Mouse (Mus musculus) regulatory T cell (primary cell): ENCODE measurements at regions not wholly inside any gene's neighbourhood (a gene's known extent, or its start where the extent isn't known, plus 50 kb on each side); places are given as distances from the start of the nearest gene placed in this dataset.

Experiments
- in situ Hi-C: fragments of 300-600 bp; cut with MboI, MseI; formaldehyde crosslinking; loops from one replicate; pipeline ENCODE4 v1.15.1; 2025; ENCODE audit warnings: high pct_unique_total_duplicates

DNA sequence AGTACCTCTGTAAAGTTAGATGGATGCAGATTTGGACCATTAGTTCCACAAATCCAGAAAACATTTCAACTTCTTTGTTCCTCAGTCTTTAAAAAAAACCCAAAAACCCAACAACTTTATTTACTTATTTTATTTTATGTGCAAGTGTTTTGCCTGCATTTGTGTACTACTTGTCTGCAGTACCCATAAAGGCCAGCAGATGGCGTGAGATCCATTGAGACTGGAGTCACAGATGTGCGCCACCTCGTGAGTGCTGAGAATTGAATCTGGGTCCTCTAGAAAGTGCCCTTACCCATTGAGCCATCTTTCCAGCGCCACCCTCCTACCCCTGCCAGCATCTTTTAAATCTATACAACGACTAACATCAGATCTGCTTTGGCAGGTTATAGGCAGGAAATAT is 53.0 kb downstream of the Gm12689 start:
- in situ Hi-C loops = no loop called here

GRCm38 (mm10) chr4:99353122-99353774 is 57.5 kb downstream of the Gm12689 start:
- in situ Hi-C loops = no loop called here

GRCm38 (mm10) chr4:99354241-99354640 is 58.5 kb downstream of the Gm12689 start:
- in situ Hi-C loops = no loop called here

- in situ Hi-C loops = no loop called here
Observed at GRCm38 (mm10) chr4:99354835-99355234, 59.1 kb downstream of the Gm12689 start.

DNA sequence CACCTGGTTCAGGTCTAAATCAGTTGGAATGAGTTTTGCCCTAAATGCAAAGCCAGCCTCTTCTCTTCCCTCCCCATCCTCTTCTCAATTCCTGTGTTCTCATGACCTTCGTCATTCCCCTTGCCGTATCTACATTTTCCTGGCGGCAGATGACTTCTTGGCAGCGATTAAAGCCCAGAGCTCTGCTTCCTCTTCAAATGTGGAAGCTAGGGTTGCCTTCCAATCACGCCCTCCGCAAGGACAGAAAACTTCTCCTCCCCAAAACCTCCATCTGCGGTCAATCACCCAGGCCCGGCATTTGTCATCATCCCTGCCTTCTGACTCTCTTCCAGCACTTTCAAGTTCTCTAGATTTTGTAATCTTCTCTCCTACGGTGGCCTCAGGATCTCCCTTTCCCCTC is 72.3 kb downstream of the Gm12689 start:
- in situ Hi-C loops = no loop called here

DNA sequence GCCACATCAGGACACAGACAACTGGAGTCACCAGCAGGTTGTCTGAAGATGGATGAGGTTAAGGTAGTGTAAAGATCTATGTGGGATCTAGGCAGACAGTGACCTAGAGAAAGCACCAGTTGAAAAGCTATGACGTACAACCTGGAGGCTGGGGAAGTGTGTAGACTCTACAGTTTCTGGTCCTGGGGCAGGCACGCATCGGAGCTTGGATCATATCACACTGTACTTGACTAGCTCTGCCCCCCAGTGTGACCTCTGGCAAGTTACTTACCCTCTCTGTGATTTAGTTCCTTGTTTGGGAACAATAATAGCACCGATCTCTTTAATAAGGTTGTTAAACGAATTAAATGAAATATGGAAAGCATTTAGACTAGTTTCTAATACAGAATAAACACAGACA is 75.5 kb downstream of the Gm12689 start:
- in situ Hi-C loops = no loop called here

DNA sequence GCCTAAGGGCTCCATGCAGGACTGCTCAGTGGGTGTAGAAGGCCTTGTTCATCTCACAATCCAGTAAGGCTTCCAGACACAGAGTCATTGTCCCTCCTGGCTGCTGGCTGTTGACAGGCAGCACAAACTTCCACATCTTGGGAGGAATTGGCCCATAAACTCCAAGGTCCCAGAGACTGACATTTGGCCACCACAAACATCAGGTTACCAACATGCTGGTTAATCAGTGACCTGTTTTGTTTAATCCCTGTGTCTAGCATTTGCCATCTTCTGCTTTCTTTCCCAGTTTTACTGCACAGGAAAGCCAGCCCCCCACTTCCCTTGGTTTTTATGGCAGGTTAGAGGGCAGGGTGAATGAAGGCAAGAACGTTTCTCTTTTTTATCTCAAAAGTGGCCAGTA is 80.5 kb downstream of the Gm12689 start:
- in situ Hi-C loops = no loop called here

DNA sequence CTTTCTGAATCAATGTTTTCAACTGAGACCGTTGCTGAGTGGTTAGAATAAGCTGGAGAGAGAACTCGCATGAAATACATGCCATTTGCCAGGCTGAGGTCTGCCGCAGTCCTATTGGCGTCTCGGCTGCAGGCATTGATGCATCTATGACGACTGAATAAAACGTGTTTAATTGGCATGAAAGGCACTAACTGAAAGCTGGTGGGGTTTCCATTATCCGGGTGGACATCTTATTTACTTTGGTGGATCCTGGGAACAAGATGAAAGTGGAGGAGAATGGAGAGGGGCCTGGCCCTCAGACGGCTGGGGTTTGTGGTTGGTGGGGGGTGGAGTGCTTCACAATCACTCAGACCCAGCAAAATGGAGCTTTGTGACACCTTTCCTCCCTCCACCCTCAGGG is 81.2 kb downstream of the Gm12689 start:
- in situ Hi-C loops = no loop called here

DNA sequence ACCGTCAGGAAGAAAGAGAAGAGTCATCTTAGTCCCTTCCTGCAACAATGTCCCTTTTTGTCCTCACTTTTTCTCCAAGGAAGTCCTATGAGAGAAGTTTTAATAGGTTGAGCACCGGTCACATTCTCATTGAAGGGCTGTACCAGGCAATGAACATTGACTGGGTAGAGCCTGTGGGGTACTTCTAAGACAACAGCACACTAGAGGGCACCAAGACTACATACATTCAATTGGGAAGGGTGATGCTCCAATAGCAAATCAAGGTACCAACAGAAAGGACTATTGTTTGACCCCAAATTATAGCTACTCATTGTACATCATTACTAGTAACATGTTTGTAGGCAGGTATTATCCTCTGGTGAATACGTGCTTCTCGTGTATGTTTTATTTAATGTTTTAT is 84.3 kb downstream of the Gm12689 start:
- in situ Hi-C loops = no loop called here

GRCm38 (mm10) chr4:99385381-99385780 is 89.7 kb downstream of the Gm12689 start:
- in situ Hi-C loops = no loop called here

DNA sequence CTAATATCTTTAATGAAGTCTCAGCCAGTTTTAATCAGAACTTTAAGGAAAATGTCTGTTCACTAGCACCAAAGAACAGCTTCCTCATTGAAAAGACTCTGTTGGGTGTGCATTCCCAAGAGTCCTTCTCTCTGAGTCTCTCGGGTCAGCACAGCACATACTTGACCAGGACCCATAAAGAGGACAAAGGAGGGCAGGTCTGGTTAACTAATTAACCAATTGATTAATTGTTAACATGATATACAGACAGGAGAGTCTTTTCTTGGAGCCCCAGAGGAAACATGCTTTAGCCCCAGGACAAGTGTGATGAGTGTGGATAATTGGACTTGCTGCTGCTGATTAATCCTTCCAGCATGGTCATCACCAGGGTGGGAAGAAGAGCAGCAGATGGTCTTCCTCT is 93.7 kb downstream of the Gm12689 start:
- in situ Hi-C loops = no loop called here

- in situ Hi-C loops = no loop called here
Observed at GRCm38 (mm10) chr4:99392986-99393385, 97.3 kb downstream of the Gm12689 start.

- in situ Hi-C loops = no loop called here
Observed at GRCm38 (mm10) chr4:99394244-99394643, 98.5 kb downstream of the Gm12689 start.

GRCm38 (mm10) chr4:99407466-99407865 is 111.8 kb downstream of the Gm12689 start:
- in situ Hi-C loops = no loop called here

GRCm38 (mm10) chr4:99423449-99423848 is 127.7 kb downstream of the Gm12689 start:
- in situ Hi-C loops = no loop called here

GRCm38 (mm10) chr4:99445077-99445754 is 149.5 kb downstream of the Gm12689 start:
- in situ Hi-C loops = no loop called here

- in situ Hi-C loops = no loop called here
Observed at GRCm38 (mm10) chr4:99445755-99446128, 150.0 kb downstream of the Gm12689 start.

GRCm38 (mm10) chr4:99458984-99459383 is 163.3 kb downstream of the Gm12689 start:
- in situ Hi-C loops = no loop called here

GRCm38 (mm10) chr4:99459436-99459835 is 163.7 kb downstream of the Gm12689 start:
- in situ Hi-C loops = no loop called here

GRCm38 (mm10) chr4:99465493-99465892 is 169.8 kb downstream of the Gm12689 start:
- in situ Hi-C loops = no loop called here

GRCm38 (mm10) chr4:99475701-99476218 is 180.1 kb downstream of the Gm12689 start:
- in situ Hi-C loops = no loop called here

DNA sequence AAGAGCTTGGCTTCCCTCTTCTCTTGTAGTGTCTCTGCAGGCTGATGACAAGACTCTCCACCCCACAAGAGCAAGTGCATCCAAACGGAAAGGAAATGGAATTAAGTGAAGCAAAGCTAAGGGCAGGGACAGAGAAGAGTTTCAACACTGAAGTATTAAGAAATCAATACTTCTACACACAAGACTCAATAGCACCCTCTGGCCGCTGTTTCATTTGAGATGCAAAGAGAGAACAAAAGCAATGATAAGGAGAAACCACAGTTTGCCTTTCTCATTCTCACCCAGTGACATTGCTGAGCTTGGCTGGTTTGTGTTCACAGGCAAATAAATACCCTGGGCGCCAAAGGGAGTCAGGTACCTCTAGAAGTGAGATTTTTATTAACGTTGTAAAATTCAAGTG is 171.8 kb upstream of the Foxd3 start:
- in situ Hi-C loops = no loop called here
